Mouse (Mus musculus) B cell, adult 2 months (primary cell): ENCODE data around the gene Gm49339.
"Not testable (repeated sequence)": the region's sequence is repeated elsewhere in the genome, so short reads cannot be mapped to it uniquely, and the experiment has no call there.

Experiments
- DNase-seq, 2 experiments: peaks; one replicate each; pipeline ENCODE4 v3.0.0; 2022

Gm49339 gene

GRCm38 (mm10) chr10:51480397-51480796 lies at the start of gene Gm49339, which contains the start of gene Lilr4b:
Gene Gm49339, plus strand, starts transcription at chr10:51480612.
Gene Lilr4b, plus strand, starts transcription at chr10:51480632.
- not testable (repeated sequence) for DNase-seq

- DNase-seq, result no peak
Measured at GRCm38 (mm10) chr10:51432940-51433339, 47.5 kb upstream of the Gm49339 start.

- DNase-seq, result no peak
Measured at GRCm38 (mm10) chr10:51435684-51436083, 44.7 kb upstream of the Gm49339 start.

GRCm38 (mm10) chr10:51451610-51452009 lies 28.8 kb upstream of the Gm49339 start:
- DNase-seq, result no peak

GRCm38 (mm10) chr10:51453616-51454298 lies 26.7 kb upstream of the Gm49339 start:
- DNase-seq, result peak; percentile 48 to 49

- DNase-seq, result no peak
Measured at GRCm38 (mm10) chr10:51454365-51454764, 26.0 kb upstream of the Gm49339 start.

GRCm38 (mm10) chr10:51455762-51456161 lies 24.6 kb upstream of the Gm49339 start:
- peak; percentile 39 to 50 for DNase-seq

GRCm38 (mm10) chr10:51456369-51456768 lies 24.0 kb upstream of the Gm49339 start:
- DNase-seq, result no peak

- DNase-seq, result not testable (repeated sequence)
Measured at GRCm38 (mm10) chr10:51463800-51464199, 16.6 kb upstream of the Gm49339 start.

GRCm38 (mm10) chr10:51490691-51491090 lies 10.3 kb downstream of the Gm49339 start, which contains the start of gene Lilrb4a:
Gene Lilrb4a, plus strand, starts transcription at chr10:51490956.
- DNase-seq, result not testable (repeated sequence)

GRCm38 (mm10) chr10:51520021-51520420 lies 39.6 kb downstream of the Gm49339 start:
- DNase-seq, result no peak

GRCm38 (mm10) chr10:51521453-51521852 lies 41.0 kb downstream of the Gm49339 start:
- no peak for DNase-seq

- no peak for DNase-seq
Measured at GRCm38 (mm10) chr10:51526090-51526489, 45.7 kb downstream of the Gm49339 start.

GRCm38 (mm10) chr10:51526633-51527032 lies 46.2 kb downstream of the Gm49339 start:
- DNase-seq, result no peak

GRCm38 (mm10) chr10:51528840-51529434 lies 48.5 kb downstream of the Gm49339 start:
- DNase-seq, result peak; percentile 7 to 21

- DNase-seq, result no peak
Measured at GRCm38 (mm10) chr10:51529497-51529896, 49.1 kb downstream of the Gm49339 start.

GRCm38 (mm10) chr10:51530813-51531212 lies 50.4 kb downstream of the Gm49339 start:
- DNase-seq, result no peak
